Mouse (Mus musculus) adrenal gland, postnatal 36 days (tissue): Measurements from ENCODE around the gene Hnrnpab. TPM values are rescaled to one million over a fixed set of nuclear protein-coding genes. Genes with fewer than 3 reads are reported as not detected.
A peak's percentile ranks its signal among the peaks of the same experiment; 100 is the strongest.

Source experiments
- DNase-seq, 2 experiments: peaks; one replicate each; pipeline ENCODE4 v3.0.0; 2021; ENCODE audit warnings: mixed read lengths in 1 of 2
- long read RNA-seq, 2 experiments: library from polyadenylated mRNA; stranded (forward); transcript quantifications; one replicate each; pipeline ENCODE4 v2.0.0; 2021; ENCODE audit warnings: borderline sequencing depth in 2 of 2
- total RNA-seq, 2 experiments: library from RNA; stranded (reverse); gene quantifications; 2 replicates each; pipeline ENCODE4 v1.2.3; 2021

Hnrnpab gene
- 100 to 1,000 TPM; 315 to 322 TPM for total RNA-seq
- long read RNA-seq, experiment 1, transcript Hnrnpab-203 (8 exons, 1,437 nt): minor isoform, 98 of 295 reads
- long read RNA-seq, experiment 1, transcript Hnrnpab-201 (7 exons, 2,370 nt): major isoform, 141 of 295 reads
- long read RNA-seq, experiment 1, partial matches to known transcripts: 24 of 295 reads
- long read RNA-seq, experiment 1, other reads (novel, unspliced or antisense): 32 of 295 reads
- long read RNA-seq, experiment 2, transcript Hnrnpab-201 (7 exons, 2,370 nt): major isoform, 27 of 59 reads
- long read RNA-seq, experiment 2, transcript Hnrnpab-203 (8 exons, 1,437 nt): minor isoform, 15 of 59 reads
- long read RNA-seq, experiment 2, partial matches to known transcripts: 3 of 59 reads
- long read RNA-seq, experiment 2, other reads (novel, unspliced or antisense): 14 of 59 reads

GRCm38 (mm10) chr11:51606447-51607095, at the start of gene Hnrnpab:
TSS of gene Hnrnpab (minus strand) at chr11:51606847.
- peak; percentile 96 to 97 for DNase-seq

- DNase-seq: no peak
These were observed 48.2 kb upstream of the Hnrnpab start for GRCm38 (mm10) chr11:51654891-51655290.

- DNase-seq: peak; percentile 36 to 47
These were observed 47.1 kb upstream of the Hnrnpab start for GRCm38 (mm10) chr11:51653736-51654135.

GRCm38 (mm10) chr11:51652889-51653418, 46.3 kb upstream of the Hnrnpab start:
- DNase-seq: no peak

- DNase-seq: peak; percentile 90 to 93
These were observed 44.3 kb upstream of the Hnrnpab start, which contains the start of the genes N4bp3 and D930048N14Rik for GRCm38 (mm10) chr11:51650691-51651515. TSS of gene N4bp3 (minus strand) at chr11:51650842. TSS of gene D930048N14Rik (plus strand) at chr11:51650954.

- peak in 1 of 2 experiments; percentile 47 for DNase-seq
These were observed 43.6 kb upstream of the Hnrnpab start for GRCm38 (mm10) chr11:51650261-51650660.

- DNase-seq: no peak
These were observed 43.2 kb upstream of the Hnrnpab start for GRCm38 (mm10) chr11:51649889-51650199.

- no peak for DNase-seq
These were observed 42.7 kb upstream of the Hnrnpab start for GRCm38 (mm10) chr11:51649111-51649888.

GRCm38 (mm10) chr11:51648566-51648965, 41.9 kb upstream of the Hnrnpab start:
- DNase-seq: peak in 1 of 2 experiments; percentile 35

- peak; percentile 49 to 54 for DNase-seq
These were observed 40.4 kb upstream of the Hnrnpab start for GRCm38 (mm10) chr11:51646751-51647667.

- no peak for DNase-seq
These were observed 39.6 kb upstream of the Hnrnpab start for GRCm38 (mm10) chr11:51646245-51646644.

- DNase-seq: no peak
These were observed 38.6 kb upstream of the Hnrnpab start for GRCm38 (mm10) chr11:51645293-51645692.

GRCm38 (mm10) chr11:51644217-51644616, 37.6 kb upstream of the Hnrnpab start:
- no peak for DNase-seq

GRCm38 (mm10) chr11:51643761-51644160, 37.1 kb upstream of the Hnrnpab start:
- peak in 1 of 2 experiments; percentile 46 for DNase-seq

GRCm38 (mm10) chr11:51643202-51643601, 36.6 kb upstream of the Hnrnpab start:
- DNase-seq: peak in 1 of 2 experiments; percentile 41

GRCm38 (mm10) chr11:51640748-51641147, 34.1 kb upstream of the Hnrnpab start:
- DNase-seq: no peak

GRCm38 (mm10) chr11:51638497-51638896, 31.9 kb upstream of the Hnrnpab start:
- no peak for DNase-seq

- DNase-seq: peak in 1 of 2 experiments; percentile 40
These were observed 31.3 kb upstream of the Hnrnpab start for GRCm38 (mm10) chr11:51637971-51638414.

GRCm38 (mm10) chr11:51636323-51636684, 29.7 kb upstream of the Hnrnpab start:
- DNase-seq: peak; percentile 56 to 73
